Mouse (Mus musculus): ENCODE measurements around the gene Cysltr1. TPM values are rescaled to one million over a fixed set of nuclear protein-coding genes. Genes with fewer than 3 reads are reported as not detected.

Cysltr1 gene
- total RNA-seq (2014; fragmentation: Nextera tagmentation) (0.39 and 1.9 TPM in 2 replicates), total RNA-seq (2017) (0.35 and 0.98 TPM in 2 replicates), polyA plus RNA-seq (2012) (not detected in 2 replicates)

DNA sequence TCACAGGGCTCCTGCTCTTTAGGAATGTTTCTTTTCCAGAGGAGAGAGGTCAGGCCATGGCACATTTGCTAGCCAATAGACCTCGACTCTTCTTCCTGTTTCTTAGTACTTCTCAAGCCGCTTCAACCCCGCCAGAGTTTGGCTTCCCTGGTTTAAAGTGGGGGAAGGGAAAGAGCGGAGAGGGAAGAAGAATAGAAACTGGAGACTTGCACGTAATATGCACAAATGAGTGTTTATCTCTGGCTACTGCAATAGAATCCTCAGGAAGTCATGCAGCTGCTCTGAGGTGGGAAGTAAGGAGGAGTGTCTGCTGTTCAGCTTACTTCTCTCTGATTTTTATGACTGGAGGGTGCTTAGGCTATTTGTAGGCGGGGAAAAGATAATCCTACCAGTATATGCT, at the start of gene Cysltr1:
TSS of gene Cysltr1 (minus strand) at position 294 of the 400 bp plus-strand sequence.
- DNase-seq (ENCODE audit: low spot score) (no peak), ATAC-seq (ENCODE audit: extremely low read depth, insufficient number of reproducible peaks, low FRiP score, poor library complexity, severe bottlenecking) (no peak)
- TF ChIP-seq TAL1 (conservative IDR thresholded peaks at IDR 0.05; ENCODE audit: low read depth, low read length) (no peak), POLR2AphosphoS5 (IDR thresholded peaks at IDR 0.05; ENCODE audit: insufficient replicate concordance, low read depth, low read length) (no peak), GATA1 (IDR thresholded peaks at IDR 0.05; ENCODE audit: borderline replicate concordance, low read length) (no peak), CTCF (IDR thresholded peaks at IDR 0.05; ENCODE audit: low read depth, low read length) (no peak), GATA2 (IDR thresholded peaks at IDR 0.05; ENCODE audit: borderline replicate concordance, low read depth, low read length) (no peak)
- H3K4me3 ChIP-seq (ENCODE audit: low read depth, low read length) = no peak within 1 kb of the TSS
- H3K4me1 ChIP-seq (ENCODE audit: insufficient read depth, low read depth, low read length) = no peaks in the 10 kb centered on the region
- no peaks in the 10 kb centered on the region for H3K27me3 ChIP-seq (ENCODE audit: insufficient read depth, low read length)
- H3K9me3 ChIP-seq (replicated peaks) = no peaks in the 10 kb centered on the region
- H3K36me3 ChIP-seq (replicated peaks) = no peaks in the 10 kb centered on the region

GRCm38 (mm10) chrX:106634799-106635541, 31.5 kb upstream of the Cysltr1 start:
- ATAC-seq (ENCODE audit: extremely low read depth, insufficient number of reproducible peaks, low FRiP score, poor library complexity, severe bottlenecking) (no peak), DNase-seq (ENCODE audit: low spot score) (no peak)
- no peak overlapping the region for H3K4me3 ChIP-seq (ENCODE audit: low read depth, low read length)
- H3K4me1 ChIP-seq (ENCODE audit: insufficient read depth, low read depth, low read length) = no peaks in the 10 kb centered on the region
- TF ChIP-seq GATA1 (IDR thresholded peaks at IDR 0.05; ENCODE audit: borderline replicate concordance, low read length) (no peak), POLR2AphosphoS5 (IDR thresholded peaks at IDR 0.05; ENCODE audit: insufficient replicate concordance, low read depth, low read length) (no peak), CTCF (IDR thresholded peaks at IDR 0.05; ENCODE audit: low read depth, low read length) (no peak), GATA2 (IDR thresholded peaks at IDR 0.05; ENCODE audit: borderline replicate concordance, low read depth, low read length) (no peak), TAL1 (conservative IDR thresholded peaks at IDR 0.05; ENCODE audit: low read depth, low read length) (no peak)
- no peaks in the 10 kb centered on the region for H3K27me3 ChIP-seq (ENCODE audit: insufficient read depth, low read length)
- no peaks in the 10 kb centered on the region for H3K36me3 ChIP-seq (replicated peaks)
- H3K9me3 ChIP-seq (replicated peaks) = no peaks in the 10 kb centered on the region

DNA sequence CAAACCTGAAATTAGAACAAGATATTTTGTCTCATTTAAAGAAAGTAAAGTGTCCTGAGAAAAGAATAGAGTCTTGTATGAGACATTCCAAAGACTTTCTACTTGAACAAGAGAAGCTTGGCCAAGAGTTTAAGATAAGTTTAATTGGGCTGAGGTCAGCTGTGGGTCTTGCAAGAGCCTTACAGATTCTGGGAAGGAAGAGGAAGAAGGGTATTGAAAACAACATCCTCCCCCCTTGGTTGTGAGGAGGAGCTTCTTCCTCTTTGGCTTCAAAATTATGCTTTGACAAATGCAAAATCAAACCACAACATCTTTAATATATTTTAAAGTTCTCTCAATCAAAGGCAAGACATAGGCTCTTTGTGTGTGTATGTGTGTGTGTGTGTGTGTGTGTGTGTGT, 30.1 kb upstream of the Cysltr1 start:
- DNase-seq (ENCODE audit: low spot score) (no peak), ATAC-seq (ENCODE audit: extremely low read depth, insufficient number of reproducible peaks, low FRiP score, poor library complexity, severe bottlenecking) (no peak)
- Histone ChIP-seq H3K9me3 (replicated peaks) (no peaks in the 10 kb centered on the region), H3K4me1 (ENCODE audit: insufficient read depth, low read depth, low read length) (no peaks in the 10 kb centered on the region), H3K4me3 (ENCODE audit: low read depth, low read length) (no peak overlapping the region), H3K27me3 (ENCODE audit: insufficient read depth, low read length) (no peaks in the 10 kb centered on the region), H3K36me3 (replicated peaks) (no peaks in the 10 kb centered on the region)
- TF ChIP-seq POLR2AphosphoS5 (IDR thresholded peaks at IDR 0.05; ENCODE audit: insufficient replicate concordance, low read depth, low read length) = no peak
- no peak for TF ChIP-seq GATA1 (IDR thresholded peaks at IDR 0.05; ENCODE audit: borderline replicate concordance, low read length)
- no peak for TF ChIP-seq TAL1 (conservative IDR thresholded peaks at IDR 0.05; ENCODE audit: low read depth, low read length)
- no peak for TF ChIP-seq CTCF (IDR thresholded peaks at IDR 0.05; ENCODE audit: low read depth, low read length)
- TF ChIP-seq GATA2 (IDR thresholded peaks at IDR 0.05; ENCODE audit: borderline replicate concordance, low read depth, low read length) = no peak

GRCm38 (mm10) chrX:106628514-106628913, 25.0 kb upstream of the Cysltr1 start:
- Histone ChIP-seq H3K27me3 (ENCODE audit: insufficient read depth, low read length) (no peaks in the 10 kb centered on the region), H3K4me1 (ENCODE audit: insufficient read depth, low read depth, low read length) (no peaks in the 10 kb centered on the region), H3K9me3 (replicated peaks) (no peaks in the 10 kb centered on the region), H3K36me3 (replicated peaks) (no peaks in the 10 kb centered on the region), H3K4me3 (ENCODE audit: low read depth, low read length) (no peak overlapping the region)
- ATAC-seq (ENCODE audit: extremely low read depth, insufficient number of reproducible peaks, low FRiP score, poor library complexity, severe bottlenecking) = no peak
- DNase-seq (ENCODE audit: low spot score) = no peak
- no peak for TF ChIP-seq CTCF (IDR thresholded peaks at IDR 0.05; ENCODE audit: low read depth, low read length)
- no peak for TF ChIP-seq POLR2AphosphoS5 (IDR thresholded peaks at IDR 0.05; ENCODE audit: insufficient replicate concordance, low read depth, low read length)
- TF ChIP-seq GATA2 (IDR thresholded peaks at IDR 0.05; ENCODE audit: borderline replicate concordance, low read depth, low read length) = no peak
- no peak for TF ChIP-seq TAL1 (conservative IDR thresholded peaks at IDR 0.05; ENCODE audit: low read depth, low read length)
- no peak for TF ChIP-seq GATA1 (IDR thresholded peaks at IDR 0.05; ENCODE audit: borderline replicate concordance, low read length)

DNA sequence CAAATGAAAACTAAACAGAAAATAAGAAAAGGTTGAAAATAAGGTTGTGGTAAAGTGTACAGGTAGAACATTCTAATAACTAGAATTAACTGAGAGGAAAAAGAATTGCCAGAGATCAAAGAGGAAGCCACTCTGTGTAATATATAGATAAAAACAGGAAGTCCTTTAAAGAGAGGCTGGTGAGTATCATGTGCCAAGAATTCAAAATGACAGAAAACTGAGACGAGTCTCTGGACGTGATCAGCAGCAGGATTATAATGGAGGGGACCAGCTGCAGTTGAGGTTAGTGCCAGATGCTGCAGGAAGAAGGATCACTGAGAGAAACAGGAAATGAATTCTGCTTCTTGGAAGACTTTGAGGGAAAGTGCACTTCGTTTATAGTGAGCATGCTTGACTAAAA, 20.2 kb upstream of the Cysltr1 start:
- DNase-seq (ENCODE audit: low spot score) (no peak), ATAC-seq (ENCODE audit: extremely low read depth, insufficient number of reproducible peaks, low FRiP score, poor library complexity, severe bottlenecking) (no peak)
- no peaks in the 10 kb centered on the region for H3K36me3 ChIP-seq (replicated peaks)
- H3K4me3 ChIP-seq (ENCODE audit: low read depth, low read length) = no peak overlapping the region
- H3K27me3 ChIP-seq (ENCODE audit: insufficient read depth, low read length) = no peaks in the 10 kb centered on the region
- TF ChIP-seq GATA1 (IDR thresholded peaks at IDR 0.05; ENCODE audit: borderline replicate concordance, low read length) (no peak), TAL1 (conservative IDR thresholded peaks at IDR 0.05; ENCODE audit: low read depth, low read length) (no peak), GATA2 (IDR thresholded peaks at IDR 0.05; ENCODE audit: borderline replicate concordance, low read depth, low read length) (no peak), CTCF (IDR thresholded peaks at IDR 0.05; ENCODE audit: low read depth, low read length) (no peak)
- no peaks in the 10 kb centered on the region for H3K4me1 ChIP-seq (ENCODE audit: insufficient read depth, low read depth, low read length)
- no peaks in the 10 kb centered on the region for H3K9me3 ChIP-seq (replicated peaks)

GRCm38 (mm10) chrX:106622512-106622911, 19.0 kb upstream of the Cysltr1 start:
- ATAC-seq (ENCODE audit: extremely low read depth, insufficient number of reproducible peaks, low FRiP score, poor library complexity, severe bottlenecking) = no peak
- Histone ChIP-seq H3K4me3 (ENCODE audit: low read depth, low read length) (no peak overlapping the region), H3K27me3 (ENCODE audit: insufficient read depth, low read length) (no peaks in the 10 kb centered on the region)

More at GRCm38 (mm10) chrX:106622512-106622911, 19.0 kb upstream of the Cysltr1 start:
- TF ChIP-seq POLR2AphosphoS5 (IDR thresholded peaks at IDR 0.05; ENCODE audit: insufficient replicate concordance, low read depth, low read length) = no peak
- no peak for TF ChIP-seq CTCF (IDR thresholded peaks at IDR 0.05; ENCODE audit: low read depth, low read length)
- no peak for TF ChIP-seq TAL1 (conservative IDR thresholded peaks at IDR 0.05; ENCODE audit: low read depth, low read length)
- TF ChIP-seq GATA1 (IDR thresholded peaks at IDR 0.05; ENCODE audit: borderline replicate concordance, low read length) = no peak
- no peak for TF ChIP-seq GATA2 (IDR thresholded peaks at IDR 0.05; ENCODE audit: borderline replicate concordance, low read depth, low read length)
- H3K9me3 ChIP-seq (replicated peaks) = no peaks in the 10 kb centered on the region
- no peaks in the 10 kb centered on the region for H3K36me3 ChIP-seq (replicated peaks)
- DNase-seq (ENCODE audit: low spot score) = no peak
- no peaks in the 10 kb centered on the region for H3K4me1 ChIP-seq (ENCODE audit: insufficient read depth, low read depth, low read length)
